Mouse (Mus musculus): ENCODE data around the gene Shq1. TPM values are rescaled to one million over a fixed set of nuclear protein-coding genes. Genes with fewer than 3 reads are reported as not detected.
A peak's percentile ranks its signal among the peaks of the same experiment; 100 is the strongest.

Gene Shq1
- polyA plus RNA-seq, 1 experiment from 2014 or later: 16.1 TPM

- no peak for ATAC-seq (ENCODE audit: insufficient read depth, low FRiP score, low TSS enrichment)
- Histone ChIP-seq H3K4me2 (ENCODE audit: low read depth) (no peak overlapping the region), H3K4me3 (ENCODE audit: low read depth, low read length) (no peak overlapping the region), H3K27ac (ENCODE audit: low read depth, low read length) (no peak overlapping the region), H3K4me1 (ENCODE audit: control insufficient read depth, insufficient read depth, low read length) (no peaks in the 10 kb centered on the region), H3K36me3 (ENCODE audit: control insufficient read depth, insufficient read depth, low read length) (no peaks in the 10 kb centered on the region), H3K9ac (ENCODE audit: low read length) (no peak overlapping the region), H3K27me3 (ENCODE audit: control insufficient read depth, insufficient read depth, low read length) (no peaks in the 10 kb centered on the region), H3K9me3 (ENCODE audit: control insufficient read depth, low read length) (no peaks in the 10 kb centered on the region)
- WGBS: 89% methylated on average over 2 of the region's 2 CpGs
- DNase-seq (ENCODE audit: low spot score): no peak
These were observed 7.7 kb upstream of the Shq1 start for GRCm38 (mm10) chr6:100678636-100679035.

GRCm38 (mm10) chr6:100676461-100676860 is 5.5 kb upstream of the Shq1 start:
- Histone ChIP-seq H3K27me3 (ENCODE audit: control insufficient read depth, insufficient read depth, low read length) (no peaks in the 10 kb centered on the region), H3K4me2 (ENCODE audit: low read depth) (no peak overlapping the region), H3K9ac (ENCODE audit: low read length) (no peak overlapping the region), H3K4me3 (ENCODE audit: low read depth, low read length) (no peak overlapping the region), H3K27ac (ENCODE audit: low read depth, low read length) (no peak overlapping the region), H3K36me3 (ENCODE audit: control insufficient read depth, insufficient read depth, low read length) (no peaks in the 10 kb centered on the region), H3K4me1 (ENCODE audit: control insufficient read depth, insufficient read depth, low read length) (no peaks in the 10 kb centered on the region), H3K9me3 (ENCODE audit: control insufficient read depth, low read length) (no peaks in the 10 kb centered on the region)
- no peak for DNase-seq (ENCODE audit: low spot score)
- ATAC-seq (ENCODE audit: insufficient read depth, low FRiP score, low TSS enrichment): no peak
- WGBS: 94% methylated on average over 6 of the region's 7 CpGs

GRCm38 (mm10) chr6:100674974-100675373 is 4.0 kb upstream of the Shq1 start:
- Histone ChIP-seq H3K27me3 (ENCODE audit: control insufficient read depth, insufficient read depth, low read length) (no peaks in the 10 kb centered on the region), H3K4me3 (ENCODE audit: low read depth, low read length) (no peak overlapping the region), H3K4me1 (ENCODE audit: control insufficient read depth, insufficient read depth, low read length) (peaks cover 2% of the 10 kb centered on the region; the same call in 1 of the 2 replicates), H3K36me3 (ENCODE audit: control insufficient read depth, insufficient read depth, low read length) (no peaks in the 10 kb centered on the region), H3K9ac (ENCODE audit: low read length) (no peak overlapping the region), H3K27ac (ENCODE audit: low read depth, low read length) (no peak overlapping the region), H3K4me2 (ENCODE audit: low read depth) (no peak overlapping the region), H3K9me3 (ENCODE audit: control insufficient read depth, low read length) (no peaks in the 10 kb centered on the region)
- WGBS: 25% methylated on average over 6 of the region's 6 CpGs
- DNase-seq (ENCODE audit: low spot score): no peak
- no peak for ATAC-seq (ENCODE audit: insufficient read depth, low FRiP score, low TSS enrichment)

GRCm38 (mm10) chr6:100671401-100671800 is 444 bp upstream of the Shq1 start:
- Histone ChIP-seq H3K36me3 (ENCODE audit: control insufficient read depth, insufficient read depth, low read length) (no peaks in the 10 kb centered on the region), H3K27ac (ENCODE audit: low read depth, low read length) (no peak overlapping the region), H3K4me1 (ENCODE audit: control insufficient read depth, insufficient read depth, low read length) (peaks cover 3% of the 10 kb centered on the region; the same call in 1 of the 2 replicates), H3K4me3 (ENCODE audit: low read depth, low read length) (peak overlapping the region; percentile 88), H3K9ac (ENCODE audit: low read length) (no peak overlapping the region), H3K27me3 (ENCODE audit: control insufficient read depth, insufficient read depth, low read length) (no peaks in the 10 kb centered on the region), H3K9me3 (ENCODE audit: control insufficient read depth, low read length) (no peaks in the 10 kb centered on the region), H3K4me2 (ENCODE audit: low read depth) (peak overlapping the region; percentile 31)
- ATAC-seq (ENCODE audit: insufficient read depth, low FRiP score, low TSS enrichment) (no peak), DNase-seq (ENCODE audit: low spot score) (no peak)
- 12% methylated on average over 7 of the region's 7 CpGs for WGBS

GRCm38 (mm10) chr6:100670370-100670841 is 551 bp downstream of the Shq1 start:
- Histone ChIP-seq H3K9ac (ENCODE audit: low read length) (peak overlapping the region; percentile 56), H3K4me2 (ENCODE audit: low read depth) (peak overlapping the region; percentile 68), H3K4me3 (ENCODE audit: low read depth, low read length) (peak overlapping the region; percentile 88), H3K4me1 (ENCODE audit: control insufficient read depth, insufficient read depth, low read length) (peaks cover 3% of the 10 kb centered on the region; the same call in 1 of the 2 replicates), H3K9me3 (ENCODE audit: control insufficient read depth, low read length) (no peaks in the 10 kb centered on the region), H3K27ac (ENCODE audit: low read depth, low read length) (no peak overlapping the region), H3K36me3 (ENCODE audit: control insufficient read depth, insufficient read depth, low read length) (no peaks in the 10 kb centered on the region), H3K27me3 (ENCODE audit: control insufficient read depth, insufficient read depth, low read length) (no peaks in the 10 kb centered on the region)
- WGBS: 1% methylated on average over 32 of the region's 32 CpGs
- ATAC-seq (ENCODE audit: insufficient read depth, low FRiP score, low TSS enrichment) (peak; percentile 64), DNase-seq (ENCODE audit: low spot score) (no peak)

GRCm38 (mm10) chr6:100668858-100669257 is 2.1 kb downstream of the Shq1 start:
- H3K27ac ChIP-seq (ENCODE audit: low read depth, low read length): no peak overlapping the region
- no peaks in the 10 kb centered on the region for H3K36me3 ChIP-seq (ENCODE audit: control insufficient read depth, insufficient read depth, low read length)
- H3K9ac ChIP-seq (ENCODE audit: low read length): no peak overlapping the region
- no peak overlapping the region for H3K4me2 ChIP-seq (ENCODE audit: low read depth)
- no peak for ATAC-seq (ENCODE audit: insufficient read depth, low FRiP score, low TSS enrichment)
- H3K27me3 ChIP-seq (ENCODE audit: control insufficient read depth, insufficient read depth, low read length): no peaks in the 10 kb centered on the region
- no peak overlapping the region for H3K4me3 ChIP-seq (ENCODE audit: low read depth, low read length)
- H3K4me1 ChIP-seq (ENCODE audit: control insufficient read depth, insufficient read depth, low read length): peaks cover 3% of the 10 kb centered on the region; the same call in 1 of the 2 replicates
- DNase-seq (ENCODE audit: low spot score): no peak
- WGBS: 83% methylated on average over 2 of the region's 2 CpGs
- H3K9me3 ChIP-seq (ENCODE audit: control insufficient read depth, low read length): no peaks in the 10 kb centered on the region

- H3K27ac ChIP-seq (ENCODE audit: low read depth, low read length): no peak overlapping the region
- H3K4me2 ChIP-seq (ENCODE audit: low read depth): no peak overlapping the region
- no peaks in the 10 kb centered on the region for H3K27me3 ChIP-seq (ENCODE audit: control insufficient read depth, insufficient read depth, low read length)
- H3K9ac ChIP-seq (ENCODE audit: low read length): no peak overlapping the region
- H3K4me1 ChIP-seq (ENCODE audit: control insufficient read depth, insufficient read depth, low read length): peaks cover 3% of the 10 kb centered on the region; the same call in 1 of the 2 replicates
- ATAC-seq (ENCODE audit: insufficient read depth, low FRiP score, low TSS enrichment): no peak
- 86% methylated on average over 8 of the region's 8 CpGs for WGBS
- H3K9me3 ChIP-seq (ENCODE audit: control insufficient read depth, low read length): no peaks in the 10 kb centered on the region
- H3K36me3 ChIP-seq (ENCODE audit: control insufficient read depth, insufficient read depth, low read length): no peaks in the 10 kb centered on the region
- no peak overlapping the region for H3K4me3 ChIP-seq (ENCODE audit: low read depth, low read length)
- DNase-seq (ENCODE audit: low spot score): no peak
These were observed 3.3 kb downstream of the Shq1 start for GRCm38 (mm10) chr6:100667644-100668043.

GRCm38 (mm10) chr6:100662224-100662623 is 8.7 kb downstream of the Shq1 start:
- Histone ChIP-seq H3K27me3 (ENCODE audit: control insufficient read depth, insufficient read depth, low read length) (no peaks in the 10 kb centered on the region), H3K36me3 (ENCODE audit: control insufficient read depth, insufficient read depth, low read length) (no peaks in the 10 kb centered on the region; the same call in 1 of the 2 replicates), H3K9me3 (ENCODE audit: control insufficient read depth, low read length) (no peaks in the 10 kb centered on the region), H3K27ac (ENCODE audit: low read depth, low read length) (no peak overlapping the region), H3K4me2 (ENCODE audit: low read depth) (no peak overlapping the region), H3K4me1 (ENCODE audit: control insufficient read depth, insufficient read depth, low read length) (no peaks in the 10 kb centered on the region), H3K4me3 (ENCODE audit: low read depth, low read length) (no peak overlapping the region), H3K9ac (ENCODE audit: low read length) (no peak overlapping the region)
- DNase-seq (ENCODE audit: low spot score): no peak
- 84% methylated on average over 6 of the region's 6 CpGs for WGBS
- no peak for ATAC-seq (ENCODE audit: insufficient read depth, low FRiP score, low TSS enrichment)

GRCm38 (mm10) chr6:100660395-100660794 is 10.6 kb downstream of the Shq1 start:
- Histone ChIP-seq H3K27me3 (ENCODE audit: control insufficient read depth, insufficient read depth, low read length) (no peaks in the 10 kb centered on the region), H3K4me1 (ENCODE audit: control insufficient read depth, insufficient read depth, low read length) (no peaks in the 10 kb centered on the region), H3K4me2 (ENCODE audit: low read depth) (no peak overlapping the region), H3K4me3 (ENCODE audit: low read depth, low read length) (no peak overlapping the region), H3K9me3 (ENCODE audit: control insufficient read depth, low read length) (no peaks in the 10 kb centered on the region), H3K36me3 (ENCODE audit: control insufficient read depth, insufficient read depth, low read length) (no peaks in the 10 kb centered on the region; the same call in 1 of the 2 replicates), H3K27ac (ENCODE audit: low read depth, low read length) (no peak overlapping the region), H3K9ac (ENCODE audit: low read length) (no peak overlapping the region)
- no peak for DNase-seq (ENCODE audit: low spot score)
- WGBS: 92% methylated on average over 5 of the region's 5 CpGs
- ATAC-seq (ENCODE audit: insufficient read depth, low FRiP score, low TSS enrichment): no peak
